11 mouse cellular contexts compared by ENCODE assay signal in the genomic region with DNA sequence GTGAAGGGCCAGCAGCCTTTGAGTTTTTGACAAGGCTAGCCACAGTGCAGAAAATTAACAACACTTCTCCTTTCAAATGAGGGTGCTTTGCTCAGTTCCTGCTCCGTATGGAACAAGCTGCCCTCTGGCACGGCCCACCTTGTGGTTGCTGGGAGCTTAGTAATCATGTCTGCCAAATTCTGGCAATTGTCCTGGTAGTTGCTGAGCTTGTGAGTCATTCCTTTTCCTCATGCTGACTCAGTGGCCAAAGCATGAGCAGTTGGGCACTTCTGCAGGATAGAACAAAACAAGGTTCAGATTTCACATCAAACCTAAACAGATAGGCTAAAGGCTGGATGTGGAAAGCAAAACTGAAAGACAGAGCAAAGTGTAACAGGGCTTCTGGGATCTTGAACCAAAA. TPM values are rescaled to one million over a fixed set of nuclear protein-coding genes. Genes with fewer than 3 reads are reported as not detected.
DNase-seq lines count a peak whose midpoint lies in the region; ATAC-seq and TF ChIP-seq lines count a peak whose summit lies in the region.
"Had no signal": no experiment of that assay in that cellular context is flagged by ENCODE, and none has a peak within 500 bp of the region (broad histone marks: within the 10 kb centered on the region; RNA-seq: fewer than 3 reads in every experiment).

No protein-coding gene starts in this region.

- H3K9me3 ChIP-seq in forebrain, embryonic 14.5 days (replicated peaks; ENCODE audit: control insufficient read depth, low read length) = no peaks in the 10 kb centered on the region
- H3K9me3 ChIP-seq in forebrain, embryonic 10.5 days = no peaks in the 10 kb centered on the region
- H3K9me3 ChIP-seq: embryonic facial prominence, embryonic 12.5 days; liver, embryonic 13.5 days; stomach, embryonic 15.5 days had no signal

- H3K4me3 ChIP-seq in forebrain, embryonic 14.5 days (ENCODE audit: low read depth, low read length) = no peak overlapping the region
- H3K4me3 ChIP-seq in forebrain, embryonic 10.5 days = no peak overlapping the region
- H3K4me3 ChIP-seq in left cerebral cortex, adult 2 months = no peak overlapping the region
- H3K4me3 ChIP-seq: embryonic facial prominence, embryonic 12.5 days; liver, embryonic 13.5 days; stomach, embryonic 15.5 days had no signal

- H3K36me3 ChIP-seq in forebrain, embryonic 14.5 days (ENCODE audit: control insufficient read depth, insufficient read depth, low read length) = no peaks in the 10 kb centered on the region
- H3K36me3 ChIP-seq in forebrain, embryonic 10.5 days (replicated peaks) = no peaks in the 10 kb centered on the region
- H3K36me3 ChIP-seq: embryonic facial prominence, embryonic 12.5 days; liver, embryonic 13.5 days; stomach, embryonic 15.5 days had no signal

- H3K4me2 ChIP-seq in forebrain, embryonic 14.5 days (ENCODE audit: low read length) = no peak overlapping the region
- H3K4me2 ChIP-seq: embryonic facial prominence, embryonic 12.5 days; liver, embryonic 13.5 days; stomach, embryonic 15.5 days had no signal

- no peaks in the 10 kb centered on the region for H3K4me1 ChIP-seq in forebrain, embryonic 14.5 days (ENCODE audit: control insufficient read depth, insufficient read depth, low read length)
- H3K4me1 ChIP-seq in forebrain, embryonic 10.5 days = peaks cover 12% of the 10 kb centered on the region
- H3K4me1 ChIP-seq: embryonic facial prominence, embryonic 12.5 days; stomach, embryonic 15.5 days had no signal

- no peak; the same call in 1 of the 2 replicates for TF ChIP-seq CTCF in left cerebral cortex, adult 2 months (IDR thresholded peaks at IDR 0.05)

- peak; percentile 43; the same call in 1 of the 2 replicates for ATAC-seq in forebrain, embryonic 14.5 days
- peak; percentile 85 for ATAC-seq in granulocyte monocyte progenitor cell, adult 5-6 weeks (replicated peaks; ENCODE audit: poor library complexity, severe bottlenecking)

- intact Hi-C loops in left cerebral cortex, adult 2 months (cut with DNase I) = no loop called here

- 42% methylated on average over 2 of the region's 2 CpGs for WGBS in forebrain, embryonic 14.5 days
- WGBS in forebrain, embryonic 10.5 days = 81% methylated on average over 2 of the region's 2 CpGs

- peak; percentile 70 for DNase-seq in forebrain, embryonic 14.5 days (ENCODE audit: low spot score)
- DNase-seq in forebrain, embryonic 10.5 days (ENCODE audit: extremely low spot score, low spot score) = no peak
- DNase-seq in urinary bladder, postnatal 25 days (ENCODE audit: low spot score) = peak; percentile 38
- DNase-seq in urinary bladder, postnatal 10 days (ENCODE audit: low spot score) = no peak
- DNase-seq in left cerebral cortex, adult 2 months (ENCODE audit: extremely low spot score in 1 of 2, low spot score in 2 of 2) = peak; percentile 28 to 32
- peak; percentile 25 to 41 for DNase-seq in right cerebral cortex, postnatal 36 days (ENCODE audit: low spot score in 2 of 2)
- no peak for DNase-seq in c-Kit-positive CD71-positive TER-119-positive erythroid progenitor cells, embryonic 14.5 days (ENCODE audit: low spot score)
- DNase-seq: liver, embryonic 13.5 days had no signal

- no peaks in the 10 kb centered on the region for H3K27me3 ChIP-seq in forebrain, embryonic 14.5 days (replicated peaks; ENCODE audit: control insufficient read depth, insufficient read depth, low read length)
- H3K27me3 ChIP-seq in forebrain, embryonic 10.5 days (ENCODE audit: poor library complexity, severe bottlenecking) = no peaks in the 10 kb centered on the region
- H3K27me3 ChIP-seq: embryonic facial prominence, embryonic 12.5 days; liver, embryonic 13.5 days; stomach, embryonic 15.5 days had no signal

- no peak overlapping the region for H3K27ac ChIP-seq in forebrain, embryonic 14.5 days (ENCODE audit: low read depth, low read length)
- no peak overlapping the region for H3K27ac ChIP-seq in forebrain, embryonic 10.5 days
- no peak overlapping the region for H3K27ac ChIP-seq in left cerebral cortex, adult 2 months
- H3K27ac ChIP-seq: embryonic facial prominence, embryonic 12.5 days; liver, embryonic 13.5 days; stomach, embryonic 15.5 days had no signal

- H3K9ac ChIP-seq in forebrain, embryonic 14.5 days (ENCODE audit: low read length) = no peak overlapping the region
- H3K9ac ChIP-seq: embryonic facial prominence, embryonic 12.5 days; liver, embryonic 13.5 days; stomach, embryonic 15.5 days had no signal

RNA-seq across cellular contexts. Expression of gene Tmem243, which starts 31.6 kb away (rescaled TPM):
- 11.2 and 14.2 TPM in 2 replicates for polyA plus RNA-seq in forebrain, embryonic 14.5 days (2014; fragmentation: Nextera tagmentation; extraction: Ambion mirVana)
- 22.7 and 26.2 TPM in 2 replicates for polyA plus RNA-seq in forebrain, embryonic 10.5 days (2016; fragmentation: Nextera tagmentation; extraction: Ambion mirVana)
- total RNA-seq in granulocyte monocyte progenitor cell, adult 5-6 weeks (2014; fragmentation: Nextera tagmentation) = 11.2 and 17.3 TPM in 2 replicates
- 19.2 and 26.2 TPM in 2 replicates for total RNA-seq in granulocyte monocyte progenitor cell, adult 5-6 weeks (2017)
- 10 to 100 TPM; 11.3 to 11.5 TPM for total RNA-seq in left cerebral cortex, adult 2 months (2021)

Comparison
In these comparisons a context has a peak if more than half of its experiments do, and no peak if none do; other contexts are left out.
1. DNase-seq: peak in forebrain, embryonic 14.5 days (single experiment), urinary bladder, postnatal 25 days (single experiment), left cerebral cortex, adult 2 months (2 of 2) and right cerebral cortex, postnatal 36 days (2 of 2); none in forebrain, embryonic 10.5 days (single experiment), urinary bladder, postnatal 10 days (single experiment) and c-Kit-positive CD71-positive TER-119-positive erythroid progenitor cells, embryonic 14.5 days (single experiment).